Mouse (Mus musculus) CH12.LX (cell line): ENCODE results near the gene Lamc3.

ENCODE experiments used
- CHD1 ChIP-seq: IDR thresholded peaks from 2 replicates; pipeline ENCODE4 v1.6.1; 2012; ENCODE audit warnings: low read depth, low read length, improper control_type of control experiment, inconsistent platforms
- CTCF ChIP-seq, 2 experiments: IDR thresholded peaks in 1 of 2; conservative IDR thresholded peaks in 1 of 2; 2 replicates each; pipeline ENCODE4 v1.5.1; 2011 to 2012; ENCODE audit warnings: low read depth in 2 of 2, low read length in 2 of 2, improper control_type of control experiment in 1 of 2, inconsistent platforms in 1 of 2, mild to moderate bottlenecking in 1 of 2, moderate library complexity in 1 of 2
- ELF1 ChIP-seq: IDR thresholded peaks from 2 replicates; pipeline ENCODE4 v1.6.1; 2014; ENCODE audit warnings: low read depth, mild to moderate bottlenecking, inconsistent platforms, low read length, improper control_type of control experiment
- KAT2A ChIP-seq: IDR thresholded peaks from 2 replicates; pipeline ENCODE4 v1.6.1; 2012; ENCODE audit warnings: low read length, improper control_type of control experiment, inconsistent platforms; ENCODE audit not compliant: insufficient replicate concordance
- MAFK ChIP-seq: IDR thresholded peaks from 2 replicates; pipeline ENCODE4 v1.6.1; 2011; ENCODE audit warnings: low read length, improper control_type of control experiment; ENCODE audit not compliant: insufficient replicate concordance
- POLR2A ChIP-seq: IDR thresholded peaks from 2 replicates; pipeline ENCODE4 v1.6.1; 2011; ENCODE audit warnings: low read depth, mild to moderate bottlenecking, improper control_type of control experiment, low read length
- POLR2AphosphoS2 ChIP-seq: IDR thresholded peaks from 2 replicates; pipeline ENCODE4 v1.6.1; 2011; ENCODE audit warnings: low read depth, low read length, improper control_type of control experiment
- TCF12 ChIP-seq: IDR thresholded peaks from 2 replicates; pipeline ENCODE4 v1.6.1; 2014; ENCODE audit warnings: low read depth, mild to moderate bottlenecking, inconsistent platforms, low read length, improper control_type of control experiment
- USF1 ChIP-seq: IDR thresholded peaks from 2 replicates; pipeline ENCODE4 v1.6.1; 2014; ENCODE audit warnings: low read depth, mild to moderate bottlenecking, inconsistent platforms, low read length, improper control_type of control experiment

DNA sequence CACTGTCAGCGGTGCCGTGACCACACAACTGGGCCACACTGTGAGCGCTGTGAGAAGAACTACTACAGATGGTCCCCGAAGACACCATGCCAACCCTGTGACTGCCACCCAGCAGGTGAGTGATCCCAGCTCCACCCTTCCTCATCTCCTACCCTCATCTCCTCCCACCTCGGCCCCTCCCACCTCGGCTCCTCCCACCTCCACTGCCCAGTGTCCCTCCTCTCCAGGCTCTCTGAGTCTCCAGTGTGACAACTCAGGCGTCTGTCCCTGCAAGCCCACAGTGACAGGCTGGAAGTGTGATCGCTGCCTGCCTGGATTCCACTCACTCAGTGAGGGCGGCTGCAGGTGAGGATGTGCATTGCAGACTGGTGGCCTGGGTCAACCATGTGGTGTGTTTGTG is 18.6 kb downstream of the Lamc3 start:
- no peak for TF ChIP-seq POLR2A
- TF ChIP-seq KAT2A, result no peak
- TF ChIP-seq CTCF (conservative IDR thresholded peaks at IDR 0.05 in 1 of 2, IDR thresholded peaks at IDR 0.05 in 1 of 2; ENCODE audit: low read depth in 2 of 2, low read length in 2 of 2), result no peak
- TF ChIP-seq ELF1, result no peak
- TF ChIP-seq CHD1, result no peak
- no peak for TF ChIP-seq TCF12
- no peak for TF ChIP-seq MAFK
- TF ChIP-seq POLR2AphosphoS2, result no peak
- TF ChIP-seq USF1, result no peak
